Mouse (Mus musculus) MEL (cell line): Measurements from ENCODE around the gene Radil. TPM values are rescaled to one million over a fixed set of nuclear protein-coding genes. Genes with fewer than 3 reads are reported as not detected.

Source experiments
- DNase-seq: peaks from one replicate; pipeline ENCODE4 v3.0.0; 2011; ENCODE audit warnings: low read depth, low spot score
- H3K27ac ChIP-seq: 2 replicates; pipeline ENCODE4 v1.5.1; 2012; ENCODE audit warnings: low read depth, mild to moderate bottlenecking, control low read depth, low read length, moderate library complexity; ENCODE audit not compliant: control insufficient read depth
- H3K27me3 ChIP-seq, 2 experiments: fragments of 150-350 bp in 1 of 2; sonication (generic) in 1 of 2; 2 replicates each; pipeline ENCODE4 v1.6.1; 2012; ENCODE audit warnings: low read length in 2 of 2, mild to moderate bottlenecking in 2 of 2, improper control_type of control experiment in 1 of 2, moderate library complexity in 1 of 2; ENCODE audit not compliant: insufficient read depth in 2 of 2, control insufficient read depth in 1 of 2
- H3K36me3 ChIP-seq, 2 experiments: 2 replicates each; pipeline ENCODE4 v1.6.1; 2012 to 2014; ENCODE audit warnings: low read length in 2 of 2, improper control_type of control experiment in 1 of 2, inconsistent platforms in 1 of 2, mild to moderate bottlenecking in 1 of 2; ENCODE audit not compliant: insufficient read depth in 2 of 2, control insufficient read depth in 1 of 2
- H3K4me1 ChIP-seq, 2 experiments: fragments of 150-350 bp in 1 of 2; sonication (generic) in 1 of 2; 2 replicates each; pipeline ENCODE4 v1.6.1; 2012; ENCODE audit warnings: low read length in 2 of 2, improper control_type of control experiment in 1 of 2, mild to moderate bottlenecking in 1 of 2; ENCODE audit not compliant: insufficient read depth in 2 of 2, control insufficient read depth in 1 of 2
- H3K4me3 ChIP-seq, 2 experiments: fragments of 150-350 bp in 1 of 2; sonication (generic) in 1 of 2; 2 replicates each; pipeline ENCODE4 v1.5.1; 2012; ENCODE audit warnings: low read depth in 2 of 2, low read length in 2 of 2, mild to moderate bottlenecking in 2 of 2, moderate library complexity in 2 of 2, control low read depth in 1 of 2, improper control_type of control experiment in 1 of 2; ENCODE audit not compliant: control insufficient read depth in 1 of 2, insufficient read depth in 1 of 2
- H3K79me2 ChIP-seq: 2 replicates; pipeline ENCODE4 v1.6.1; 2012; ENCODE audit warnings: mild to moderate bottlenecking, low read length, moderate library complexity; ENCODE audit not compliant: control insufficient read depth, poor library complexity, insufficient read depth
- H3K9ac ChIP-seq: 2 replicates; pipeline ENCODE4 v1.6.1; 2012; ENCODE audit warnings: low read depth, mild to moderate bottlenecking, control low read depth, low read length, moderate library complexity; ENCODE audit not compliant: control insufficient read depth, poor library complexity, severe bottlenecking
- H3K9me3 ChIP-seq: fragments of 150-350 bp; sonication (generic); replicated peaks from 2 replicates; pipeline ENCODE4 v1.6.1; 2012; ENCODE audit warnings: mild to moderate bottlenecking, low read length, improper control_type of control experiment, moderate library complexity; ENCODE audit not compliant: insufficient read depth
- CHD1 ChIP-seq: IDR thresholded peaks from 2 replicates; pipeline ENCODE4 v1.6.1; 2012; ENCODE audit warnings: low read depth, mild to moderate bottlenecking, inconsistent platforms, low read length, improper control_type of control experiment
- CHD2 ChIP-seq: IDR thresholded peaks from 2 replicates; pipeline ENCODE4 v1.6.1; 2011; ENCODE audit warnings: low read length, improper control_type of control experiment
- CTCF ChIP-seq, 3 experiments: IDR thresholded peaks in 2 of 3; conservative IDR thresholded peaks in 1 of 3; 2 replicates each; pipeline ENCODE4 v1.5.1; 2011 to 2012; ENCODE audit warnings: low read length in 3 of 3, low read depth in 2 of 3, mild to moderate bottlenecking in 2 of 3, improper control_type of control experiment in 1 of 3, inconsistent platforms in 1 of 3, mixed read lengths in 1 of 3, moderate library complexity in 1 of 3; ENCODE audit not compliant: control insufficient read depth in 1 of 3, insufficient read depth in 1 of 3, poor library complexity in 1 of 3, severe bottlenecking in 1 of 3
- E2F4 ChIP-seq: IDR thresholded peaks from 2 replicates; pipeline ENCODE4 v1.6.1; 2011; ENCODE audit warnings: low read depth, low read length, improper control_type of control experiment, borderline replicate concordance
- ELF1 ChIP-seq: IDR thresholded peaks from 2 replicates; pipeline ENCODE4 v1.6.1; 2014; ENCODE audit warnings: low read depth, mild to moderate bottlenecking, inconsistent platforms, low read length, improper control_type of control experiment, moderate library complexity
- EP300 ChIP-seq, 2 experiments: IDR thresholded peaks; 2 replicates each; pipeline ENCODE4 v1.6.1; 2011; ENCODE audit warnings: improper control_type of control experiment in 2 of 2, low read length in 2 of 2, low read depth in 1 of 2, mild to moderate bottlenecking in 1 of 2
- ETS1 ChIP-seq: IDR thresholded peaks from 2 replicates; pipeline ENCODE4 v1.6.1; 2012; ENCODE audit warnings: low read depth, mild to moderate bottlenecking, inconsistent platforms, low read length, improper control_type of control experiment, moderate library complexity
- GABPA ChIP-seq: IDR thresholded peaks from 2 replicates; pipeline ENCODE4 v1.6.1; 2012; ENCODE audit warnings: low read depth, mild to moderate bottlenecking, inconsistent platforms, low read length, improper control_type of control experiment, moderate library complexity
- GATA1 ChIP-seq: IDR thresholded peaks from 2 replicates; pipeline ENCODE4 v1.6.1; 2011; ENCODE audit warnings: low read depth, low read length, improper control_type of control experiment
- MAX ChIP-seq: IDR thresholded peaks from 2 replicates; pipeline ENCODE4 v1.6.1; 2011; ENCODE audit warnings: low read length, improper control_type of control experiment
- MAZ ChIP-seq: IDR thresholded peaks from 2 replicates; pipeline ENCODE4 v1.6.1; 2012; ENCODE audit warnings: low read depth, mild to moderate bottlenecking, inconsistent platforms, low read length, improper control_type of control experiment
- NELFE ChIP-seq: IDR thresholded peaks from 2 replicates; pipeline ENCODE4 v1.6.1; 2011; ENCODE audit warnings: low read depth, low read length, improper control_type of control experiment
- NRF1 ChIP-seq: IDR thresholded peaks from 2 replicates; pipeline ENCODE4 v1.6.1; 2014; ENCODE audit warnings: low read depth, mild to moderate bottlenecking, inconsistent platforms, low read length, improper control_type of control experiment, moderate library complexity; ENCODE audit not compliant: poor library complexity, insufficient read depth, severe bottlenecking
- RAD21 ChIP-seq: IDR thresholded peaks from 2 replicates; pipeline ENCODE4 v1.6.1; 2011; ENCODE audit warnings: mild to moderate bottlenecking, low read depth, low read length, improper control_type of control experiment
- TAL1 ChIP-seq: IDR thresholded peaks from 2 replicates; pipeline ENCODE4 v1.6.1; 2012; ENCODE audit warnings: mild to moderate bottlenecking, inconsistent platforms, low read length, moderate library complexity, mixed read lengths
- TCF12 ChIP-seq: IDR thresholded peaks from 2 replicates; pipeline ENCODE4 v1.6.1; 2014; ENCODE audit warnings: low read depth, mild to moderate bottlenecking, inconsistent platforms, low read length, improper control_type of control experiment, moderate library complexity
- USF2 ChIP-seq, 2 experiments: IDR thresholded peaks; 2 replicates each; pipeline ENCODE4 v1.6.1; 2011 to 2012; ENCODE audit warnings: improper control_type of control experiment in 2 of 2, low read length in 2 of 2, borderline replicate concordance in 1 of 2, inconsistent platforms in 1 of 2, low read depth in 1 of 2, mild to moderate bottlenecking in 1 of 2; ENCODE audit not compliant: insufficient read depth in 1 of 2
- ZC3H11A ChIP-seq: IDR thresholded peaks from 2 replicates; pipeline ENCODE4 v1.6.1; 2012; ENCODE audit warnings: low read depth, mild to moderate bottlenecking, inconsistent platforms, low read length, improper control_type of control experiment
- ZKSCAN1 ChIP-seq: IDR thresholded peaks from 2 replicates; pipeline ENCODE4 v1.6.1; 2012; ENCODE audit warnings: low read depth, mild to moderate bottlenecking, inconsistent platforms, low read length, improper control_type of control experiment, moderate library complexity
- polyA plus RNA-seq, 2 experiments: library from polyadenylated mRNA; stranded (reverse) in 1 of 2; unstranded in 1 of 2; fragments of >175 nt in 1 of 2; fragments of >200 nt in 1 of 2; gene quantifications; 2 replicates each; pipeline versions ENCODE4 v1.2.1 to v1.2.4; 2012; ENCODE audit warnings: low replicate concordance in 2 of 2, low read depth in 1 of 2; ENCODE audit not compliant: insufficient read length in 2 of 2, insufficient read depth in 1 of 2, missing spikeins in 1 of 2
- total RNA-seq: library from RNA; depleted of rRNA; stranded (reverse); fragments of 300-350 nt; gene quantifications from 2 replicates; pipeline ENCODE4 v1.2.3, GENCODE M21; 2012

Radil gene
- total and polyA plus RNA-seq, 3 experiments: 0.07 to 0.27 TPM; not detected in 1

- Histone ChIP-seq H3K36me3 (no peaks in the 10 kb centered on the region; a peak in 2 of 4 replicates), H3K4me1 (no peaks in the 10 kb centered on the region), H3K27me3 (no peaks in the 10 kb centered on the region), H3K4me3 (no peak overlapping the region), H3K9ac (no peak overlapping the region), H3K27ac (no peak overlapping the region), H3K9me3 (no peaks in the 10 kb centered on the region), H3K79me2 (no peaks in the 10 kb centered on the region)
- TF ChIP-seq MAZ: peak; percentile 52; the same call in 1 of the 2 replicates
- no peak for TF ChIP-seq ELF1
- TF ChIP-seq E2F4: no peak
- TF ChIP-seq EP300 (IDR thresholded peaks at IDR 0.05; ENCODE audit: low read depth in 1 of 2, low read length in 2 of 2): no peak
- no peak for TF ChIP-seq ETS1
- no peak for TF ChIP-seq NRF1
- peak; percentile 70 for DNase-seq
Measured at GRCm38 (mm10) chr5:142451759-142452158, 99.1 kb downstream of the Radil start.

- H3K36me3 ChIP-seq: no peaks in the 10 kb centered on the region; a peak in 2 of 4 replicates
Measured at GRCm38 (mm10) chr5:142450846-142451245, 100.1 kb downstream of the Radil start.

GRCm38 (mm10) chr5:142448623-142449022 lies 102.3 kb downstream of the Radil start:
- peaks cover 0 to 5% of the 10 kb centered on the region in 2 experiments; a peak in 3 of 4 replicates for H3K4me1 ChIP-seq
- H3K27ac ChIP-seq: no peak overlapping the region
- no peak overlapping the region for H3K9ac ChIP-seq
- DNase-seq: no peak
- H3K27me3 ChIP-seq: no peaks in the 10 kb centered on the region
- peaks cover 3% of the 10 kb centered on the region for H3K79me2 ChIP-seq
- H3K36me3 ChIP-seq: peaks cover 0 to 4% of the 10 kb centered on the region in 2 experiments
- no peak overlapping the region for H3K4me3 ChIP-seq
- no peaks in the 10 kb centered on the region for H3K9me3 ChIP-seq
- TF ChIP-seq ZC3H11A (no peak), TCF12 (no peak), ZKSCAN1 (no peak), USF2 (IDR thresholded peaks at IDR 0.05; ENCODE audit: borderline replicate concordance in 1 of 2, insufficient read depth in 1 of 2, low read depth in 1 of 2, low read length in 2 of 2) (no peak), CHD2 (no peak), EP300 (IDR thresholded peaks at IDR 0.05; ENCODE audit: low read depth in 1 of 2, low read length in 2 of 2) (no peak), CTCF (IDR thresholded peaks at IDR 0.05 in 2 of 3, conservative IDR thresholded peaks at IDR 0.05 in 1 of 3; ENCODE audit: control insufficient read depth in 1 of 3, insufficient read depth in 1 of 3, low read depth in 2 of 3, low read length in 3 of 3, poor library complexity in 1 of 3, severe bottlenecking in 1 of 3) (no peak), CHD1 (no peak), MAX (no peak), NRF1 (no peak), MAZ (no peak), GATA1 (no peak), GABPA (no peak)

More at GRCm38 (mm10) chr5:142450846-142451245, 100.1 kb downstream of the Radil start:
- Histone ChIP-seq H3K9me3 (no peaks in the 10 kb centered on the region), H3K4me1 (no peaks in the 10 kb centered on the region), H3K27me3 (no peaks in the 10 kb centered on the region), H3K4me3 (no peak overlapping the region), H3K79me2 (peaks cover 3% of the 10 kb centered on the region), H3K9ac (no peak overlapping the region), H3K27ac (no peak overlapping the region)
- DNase-seq: no peak
- TF ChIP-seq TAL1 (no peak), NELFE (no peak), RAD21 (no peak), CHD1 (no peak), GABPA (no peak)
